Mouse (Mus musculus) C2C12 (cell line): ENCODE data around the gene Rab8b.

ENCODE experiments used
- CEBPB ChIP-seq: IDR thresholded peaks from one replicate; pipeline ENCODE4 v1.6.1; 2011; ENCODE audit warnings: low read depth, mild to moderate bottlenecking, control low read depth, moderate library complexity
- CTCF ChIP-seq: IDR thresholded peaks from one replicate; pipeline ENCODE4 v1.5.1; 2011; ENCODE audit not compliant: control insufficient read depth, insufficient read depth, insufficient read length
- MAX ChIP-seq: IDR thresholded peaks from one replicate; pipeline ENCODE4 v1.6.1; 2011; ENCODE audit warnings: mild to moderate bottlenecking, control low read depth
- MYOD1 ChIP-seq: IDR thresholded peaks from one replicate; pipeline ENCODE4 v1.6.1; 2011; ENCODE audit warnings: low read depth; ENCODE audit not compliant: control insufficient read depth, insufficient read length
- MYOG ChIP-seq: IDR thresholded peaks from one replicate; pipeline ENCODE4 v1.6.1; 2011; ENCODE audit not compliant: control insufficient read depth, insufficient read length; ENCODE audit errors: extremely low read depth
- USF1 ChIP-seq: IDR thresholded peaks from one replicate; pipeline ENCODE4 v1.6.1; 2011; ENCODE audit warnings: low read depth, mild to moderate bottlenecking, control low read depth, moderate library complexity

- no peak for TF ChIP-seq CTCF
- no peak for TF ChIP-seq MYOD1
- TF ChIP-seq MAX, result no peak
- no peak for TF ChIP-seq USF1
- TF ChIP-seq MYOG, result no peak
- no peak for TF ChIP-seq CEBPB
Observed at GRCm38 (mm10) chr9:66917216-66917891, 2.1 kb downstream of the Rab8b start.
